Mouse (Mus musculus): ENCODE data around the gene Guca1a.
"Not testable (repeated sequence)": the region's sequence is repeated elsewhere in the genome, so short reads cannot be mapped to it uniquely, and the experiment has no call there.

Gene Guca1a

GRCm38 (mm10) chr17:47409897-47410861, 9.8 kb upstream of the Guca1a start:
- not testable (repeated sequence) for DNase-seq (ENCODE audit: low spot score)

GRCm38 (mm10) chr17:47408558-47408898, 8.1 kb upstream of the Guca1a start:
- DNase-seq (ENCODE audit: low spot score), result no peak

GRCm38 (mm10) chr17:47407717-47408557, 7.6 kb upstream of the Guca1a start:
- no peak for DNase-seq (ENCODE audit: low spot score)

GRCm38 (mm10) chr17:47399091-47399490, 1.3 kb downstream of the Guca1a start:
- DNase-seq (ENCODE audit: low spot score), result no peak

GRCm38 (mm10) chr17:47395376-47395913, 4.9 kb downstream of the Guca1a start:
- DNase-seq (ENCODE audit: low spot score), result peak; percentile 95

GRCm38 (mm10) chr17:47394223-47394869, 6.0 kb downstream of the Guca1a start:
- peak; percentile 84 for DNase-seq (ENCODE audit: low spot score)

GRCm38 (mm10) chr17:47386649-47387048, 13.7 kb downstream of the Guca1a start:
- DNase-seq (ENCODE audit: low spot score), result peak; percentile 40

- no peak for DNase-seq (ENCODE audit: low spot score)
Observed at GRCm38 (mm10) chr17:47385145-47385544, 15.2 kb downstream of the Guca1a start, which contains the start of gene Guca1b. Guca1b (plus strand) TSS chr17:47385393.

GRCm38 (mm10) chr17:47384064-47384463, 16.3 kb downstream of the Guca1a start:
- no peak for DNase-seq (ENCODE audit: low spot score)

- DNase-seq (ENCODE audit: low spot score), result no peak
Observed at GRCm38 (mm10) chr17:47383266-47383665, 17.1 kb downstream of the Guca1a start.

GRCm38 (mm10) chr17:47381917-47382316, 18.5 kb downstream of the Guca1a start:
- no peak for DNase-seq (ENCODE audit: low spot score)

- no peak for DNase-seq (ENCODE audit: low spot score)
Observed at GRCm38 (mm10) chr17:47378133-47378532, 22.3 kb downstream of the Guca1a start.

GRCm38 (mm10) chr17:47376779-47377280, 23.6 kb downstream of the Guca1a start:
- no peak for DNase-seq (ENCODE audit: low spot score)

- peak; percentile 16 for DNase-seq (ENCODE audit: low spot score)
Observed at GRCm38 (mm10) chr17:47373991-47374390, 26.4 kb downstream of the Guca1a start.

- peak; percentile 89 for DNase-seq (ENCODE audit: low spot score)
Observed at GRCm38 (mm10) chr17:47371451-47371850, 28.9 kb downstream of the Guca1a start.

- DNase-seq (ENCODE audit: low spot score), result no peak
Observed at GRCm38 (mm10) chr17:47369087-47369443, 31.3 kb downstream of the Guca1a start.

GRCm38 (mm10) chr17:47368401-47369086, 31.8 kb downstream of the Guca1a start, which contains the start of gene Mrps10:
Mrps10 (plus strand) TSS chr17:47368887.
- DNase-seq (ENCODE audit: low spot score), result peak; percentile 95

GRCm38 (mm10) chr17:47361343-47361742, 39.0 kb downstream of the Guca1a start:
- no peak for DNase-seq (ENCODE audit: low spot score)

- DNase-seq (ENCODE audit: low spot score), result peak; percentile 70
Observed at GRCm38 (mm10) chr17:47359964-47360363, 40.4 kb downstream of the Guca1a start.

GRCm38 (mm10) chr17:47349721-47350319, 50.6 kb downstream of the Guca1a start:
- DNase-seq (ENCODE audit: low spot score), result no peak

Measured in MN1 (cell line).